Mouse (Mus musculus) bone marrow macrophage, adult 2 months (primary cell): ENCODE measurements around the gene Uvrag.

Experiments used
- CTCF ChIP-seq: IDR thresholded peaks from 2 replicates; pipeline ENCODE4 v1.5.1; 2012; ENCODE audit warnings: low read depth, mild to moderate bottlenecking, low read length, moderate library complexity
- POLR2A ChIP-seq: IDR thresholded peaks from 2 replicates; pipeline ENCODE4 v1.6.1; 2012; ENCODE audit warnings: mild to moderate bottlenecking, low read depth, low read length, borderline replicate concordance

DNA sequence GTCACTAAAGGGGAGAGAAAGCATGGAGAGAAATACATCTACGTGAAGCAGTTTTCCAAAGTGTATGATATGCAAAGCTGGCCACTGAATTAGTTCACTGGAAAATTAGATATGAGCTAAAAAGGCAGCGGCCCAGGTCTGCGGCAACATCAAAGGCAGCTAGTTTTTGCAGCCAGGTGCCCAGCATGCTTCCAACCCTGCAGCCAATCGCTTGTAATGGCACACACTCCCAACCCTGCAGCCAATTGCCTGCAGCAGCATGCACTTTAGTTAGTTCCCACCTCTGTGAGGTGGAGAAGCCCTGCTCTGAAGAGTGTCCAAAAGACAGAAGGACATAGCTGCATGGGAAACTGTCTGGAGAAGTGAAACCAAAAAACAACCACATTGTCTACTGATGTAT, 51.2 kb downstream of the Uvrag start:
- TF ChIP-seq CTCF (no peak), POLR2A (no peak)
